Mouse (Mus musculus) left cerebral cortex, adult 6 months (tissue): ENCODE results near the gene Pgls. TPM values are rescaled to one million over a fixed set of nuclear protein-coding genes. Genes with fewer than 3 reads are reported as not detected.

Experiments
- long read RNA-seq, 2 experiments: library from polyadenylated mRNA; unstranded; transcript quantifications; one replicate each; pipeline ENCODE4 v2.0.0; 2019 to 2020
- polyA plus RNA-seq: library from polyadenylated mRNA; unstranded; fragments of <200 nt; fragmentation: Nextera tagmentation; gene quantifications from 2 replicates; pipeline ENCODE4 v1.2.3, GENCODE M21; 2021

The Pgls gene
- polyA plus RNA-seq: 102 and 107 TPM in 2 replicates
- long read RNA-seq, experiment 1, transcript Pgls-201 (5 exons, 893 nt): major isoform, 31 of 65 reads
- long read RNA-seq, experiment 1, transcript Pgls-205 (5 exons, 1,062 nt): minor isoform, 9 of 65 reads
- long read RNA-seq, experiment 1, partial matches to known transcripts: 10 of 65 reads
- long read RNA-seq, experiment 1, other reads (novel, unspliced or antisense): 14 of 65 reads
- long read RNA-seq, experiment 2, transcript Pgls-205 (5 exons, 1,062 nt): minor isoform, 9 of 100 reads
- long read RNA-seq, experiment 2, transcript Pgls-201 (5 exons, 893 nt): major isoform, 78 of 100 reads
- long read RNA-seq, experiment 2, partial matches to known transcripts: 6 of 100 reads
- long read RNA-seq, experiment 2, other reads (novel, unspliced or antisense): 7 of 100 reads

DNA sequence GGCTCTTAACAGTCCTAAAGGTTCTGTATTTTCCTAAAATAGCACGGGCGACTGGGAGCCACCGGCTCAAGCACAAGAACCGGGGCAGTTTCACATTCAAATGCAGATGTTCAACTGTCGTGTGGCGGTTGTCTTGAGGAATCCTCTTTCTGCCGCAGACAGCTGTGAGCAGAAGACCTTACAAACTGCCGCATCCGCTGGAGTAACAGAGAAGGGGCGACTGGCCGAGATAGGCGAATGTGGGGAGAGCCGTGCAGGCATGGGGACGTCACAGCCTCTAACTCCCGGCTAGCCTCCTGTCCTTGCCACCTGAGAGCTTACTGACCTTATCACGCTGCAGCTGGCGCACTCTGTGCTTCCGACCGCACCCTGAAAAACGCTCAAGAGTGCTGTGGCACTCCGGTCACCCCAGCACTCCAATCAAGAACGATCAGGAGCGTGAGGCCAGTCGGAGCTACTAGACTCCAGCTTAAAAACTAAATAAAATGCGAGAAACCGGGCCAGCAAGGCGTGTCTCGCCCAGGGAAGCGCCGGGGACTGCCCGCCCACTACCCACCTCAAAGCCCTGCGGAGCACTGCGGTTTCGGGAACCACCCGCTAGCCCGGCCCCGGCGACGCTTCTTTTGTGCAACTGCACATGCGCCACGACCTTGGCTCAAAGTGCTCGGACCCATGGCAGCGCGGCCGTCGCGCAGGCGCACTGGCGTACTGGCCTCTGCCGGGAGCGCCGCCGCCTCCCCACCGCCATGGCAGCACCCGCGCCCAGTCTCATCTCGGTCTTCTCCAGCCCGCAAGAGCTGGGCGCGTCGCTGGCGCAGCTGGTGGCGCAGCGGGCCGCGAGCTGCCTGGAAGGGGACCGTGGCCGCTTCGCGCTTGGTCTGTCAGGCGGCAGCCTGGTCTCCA, at the start of gene Pgls:
Pgls (plus strand) TSS at position 706 of the 903 bp plus-strand sequence.

DNA sequence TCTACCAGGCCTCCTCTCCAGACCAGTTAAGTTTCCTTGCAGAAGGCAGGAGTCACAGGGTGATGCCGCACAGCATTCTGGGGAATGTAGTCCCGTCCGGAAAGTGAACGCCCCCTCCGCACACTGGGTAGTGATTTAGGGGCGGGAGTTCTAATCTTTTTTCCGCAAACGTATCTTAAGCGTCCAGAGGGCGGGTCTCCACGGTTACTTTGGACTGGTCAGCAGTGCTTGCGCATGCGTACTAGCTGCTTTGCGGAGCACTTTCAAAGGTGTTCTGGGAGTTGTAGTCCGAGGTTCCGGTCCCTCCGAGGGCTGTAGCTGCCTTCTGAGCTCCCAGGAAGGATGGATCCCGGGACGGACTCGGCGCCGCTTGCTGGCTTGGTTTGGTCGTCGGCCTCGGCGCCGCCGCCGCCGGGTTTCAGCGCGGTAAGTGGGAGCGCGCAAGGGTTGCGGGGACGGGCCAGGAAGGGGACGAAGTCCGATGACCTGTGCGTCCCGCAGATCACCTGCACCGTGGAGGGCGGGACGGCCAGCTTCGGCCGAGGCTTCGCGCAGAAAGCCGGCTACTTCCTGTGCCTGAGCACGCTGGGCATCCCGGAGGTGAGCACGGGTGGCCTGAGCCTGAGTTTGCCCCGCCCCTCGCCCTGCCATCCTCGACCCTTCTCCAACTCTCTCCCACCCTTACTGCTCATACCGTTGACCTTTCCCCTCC, 49.2 kb upstream of the Pgls start, which contains the start of gene Mvb12a:
Mvb12a (plus strand) TSS at position 291 of the 712 bp plus-strand sequence.

DNA sequence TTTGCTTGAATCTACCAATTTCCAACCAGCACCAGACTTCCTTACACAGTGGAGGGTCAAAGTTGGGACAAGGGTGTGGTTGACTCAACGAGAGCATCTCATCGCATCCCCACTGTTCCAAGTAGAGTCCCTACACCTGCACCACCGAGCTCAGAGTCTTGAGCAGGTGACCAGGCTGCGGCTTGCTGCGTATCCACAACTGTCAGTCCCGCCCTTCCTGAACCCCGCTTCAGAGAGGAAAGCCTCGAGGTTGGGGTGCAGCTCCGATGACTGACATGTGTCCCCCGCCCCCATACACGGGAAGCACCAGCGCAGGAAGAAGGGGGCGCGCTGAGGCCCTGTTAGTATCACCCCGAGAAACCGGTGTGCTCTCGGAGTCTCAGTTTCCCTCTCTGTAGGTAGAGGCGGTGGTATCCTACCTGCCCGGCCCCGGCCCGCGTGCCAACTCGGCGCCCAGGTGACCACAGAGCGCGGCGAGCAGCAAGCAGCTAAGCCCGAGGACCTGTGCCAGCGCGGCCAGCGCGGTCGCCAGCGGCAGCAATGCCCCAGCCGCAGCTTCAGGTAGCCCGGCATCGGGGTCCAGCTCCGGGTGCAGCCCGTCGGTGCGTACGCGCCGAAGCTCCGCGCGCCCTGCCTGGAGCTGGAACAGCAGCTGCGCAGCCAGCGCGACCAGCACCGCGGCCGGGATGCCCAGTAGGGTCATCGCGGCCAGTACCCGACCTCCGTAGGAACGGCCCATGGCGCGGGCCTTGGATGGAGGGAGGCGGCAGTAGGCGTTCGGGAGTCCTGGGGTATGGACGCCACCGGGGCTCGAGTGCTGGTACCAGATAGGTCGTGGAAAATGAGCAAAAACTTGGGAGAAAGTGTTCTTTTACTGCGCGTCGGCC, 33.7 kb upstream of the Pgls start, which contains the start of gene Tmem221:
Tmem221 (minus strand) TSS at position 801 of the 887 bp plus-strand sequence.

DNA sequence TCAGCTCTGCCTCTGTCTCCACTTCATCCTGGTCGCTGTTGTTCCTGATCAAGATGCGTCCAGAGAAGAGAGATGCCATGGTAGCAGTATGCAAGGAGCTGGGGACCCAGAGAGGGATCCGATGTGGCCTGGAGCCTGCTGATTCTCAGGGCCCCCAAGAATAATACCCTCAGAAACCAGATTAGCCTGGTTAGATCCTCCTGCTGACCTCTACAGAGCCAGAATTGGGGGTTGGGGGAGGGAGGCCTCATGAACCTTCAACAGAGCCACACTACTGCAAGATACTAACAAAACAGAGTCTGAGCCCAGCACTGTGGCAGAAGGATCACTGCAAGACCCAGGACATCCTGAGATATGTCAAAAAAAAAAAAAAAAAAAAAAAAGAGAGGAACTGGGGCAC, 25.5 kb upstream of the Pgls start, which contains the start of gene Nxnl1:
Nxnl1 (minus strand) TSS at position 101 of the 400 bp plus-strand sequence.

DNA sequence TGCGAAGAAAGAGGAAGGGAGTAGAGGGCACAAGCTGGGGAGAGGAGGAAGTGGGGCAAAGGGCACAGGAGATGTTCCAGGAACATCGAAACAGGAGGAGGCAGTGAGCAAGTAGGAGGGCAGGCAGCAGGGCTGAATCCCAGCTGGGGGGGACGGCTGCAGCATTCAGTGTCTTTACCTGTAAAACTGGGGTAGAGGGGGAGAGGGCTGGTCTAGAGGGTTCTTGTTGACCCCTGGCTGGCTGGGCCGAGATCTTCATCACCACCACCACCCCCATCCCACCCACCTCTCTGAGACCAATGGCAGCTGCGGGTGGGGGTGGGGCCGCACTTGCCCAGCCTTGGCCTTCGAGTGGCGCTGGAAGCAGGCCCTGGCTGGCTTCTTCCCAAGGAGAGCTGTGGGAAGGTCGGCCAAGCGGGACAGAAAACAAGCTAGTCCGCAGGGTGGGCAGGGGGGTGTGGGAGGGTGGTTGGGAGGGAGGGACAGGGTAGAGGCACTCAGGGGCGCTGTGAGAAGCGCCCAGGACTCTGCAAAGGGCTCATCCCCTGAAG, 23.5 kb upstream of the Pgls start, which contains the start of gene Slc27a1:
Slc27a1 (plus strand) TSS at position 496 of the 551 bp plus-strand sequence.

DNA sequence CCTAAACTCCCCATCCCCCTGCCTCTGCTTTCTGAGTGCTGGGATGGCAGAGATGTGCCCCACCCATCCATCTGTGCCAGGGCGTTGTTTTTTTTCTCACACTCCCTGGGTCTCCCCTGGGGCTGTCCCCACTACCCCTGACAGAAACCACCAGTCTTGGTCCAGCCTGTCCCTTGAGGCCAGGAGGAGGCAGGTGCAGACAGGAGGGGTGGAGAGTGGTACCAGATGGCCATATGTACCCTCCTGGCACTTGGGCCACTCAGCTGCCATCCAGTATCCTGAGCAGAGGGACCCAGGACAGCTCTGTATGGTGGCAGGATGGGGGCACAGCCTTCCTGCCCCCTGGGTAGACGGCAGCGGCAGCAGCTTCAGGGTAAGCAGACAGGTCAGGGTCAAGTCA, 5.5 kb downstream of the Pgls start, which contains the start of gene Fam129c:
Fam129c (plus strand) TSS at position 198 of the 400 bp plus-strand sequence.

DNA sequence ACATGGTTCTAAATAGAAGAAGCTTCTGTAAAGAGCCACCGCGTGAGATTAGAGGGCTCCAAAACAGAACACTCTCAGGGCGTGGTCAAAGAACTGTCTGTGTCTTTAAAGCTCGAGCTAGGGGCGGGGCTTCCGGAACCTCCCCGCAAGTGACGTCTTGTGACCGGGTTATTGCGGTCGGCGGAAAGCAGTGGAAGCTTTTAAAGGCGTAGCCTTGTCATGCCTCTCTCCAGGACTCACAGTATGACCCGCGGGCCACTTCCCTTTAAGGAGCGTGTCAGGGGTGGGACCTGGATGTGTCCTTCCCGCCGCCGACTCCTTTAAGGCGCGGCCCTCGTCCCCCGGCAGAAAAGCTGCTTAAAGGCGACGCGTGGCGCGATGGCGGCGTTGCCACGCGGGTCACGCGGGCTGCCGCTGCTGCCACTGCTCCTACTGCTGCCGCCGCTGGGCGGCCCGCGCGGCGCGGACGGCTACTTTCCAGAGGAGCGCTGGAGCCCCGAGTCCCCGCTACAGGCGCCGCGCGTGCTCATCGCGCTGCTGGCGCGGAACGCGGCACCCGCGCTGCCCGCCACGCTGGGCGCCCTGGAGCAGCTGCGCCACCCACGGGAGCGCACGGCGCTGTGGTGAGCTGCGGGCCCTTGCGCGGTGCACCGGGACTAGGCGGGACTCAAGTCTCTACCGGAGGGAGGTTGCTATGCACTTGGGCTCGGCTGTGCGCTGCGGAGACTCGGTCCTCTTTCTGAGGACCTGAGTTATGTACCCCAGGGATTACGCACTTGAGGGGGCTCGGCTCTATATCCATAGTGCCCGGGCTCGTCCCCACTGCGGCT, 19.1 kb downstream of the Pgls start, which contains the start of gene Colgalt1:
Colgalt1 (plus strand) TSS at position 177 of the 830 bp plus-strand sequence.

Other genes with a start within 250 kb of the Pgls start
- gene Use1, start 225.3 kb upstream of the Pgls start, polyA plus RNA-seq: 169 and 227 TPM in 2 replicates
- 7.5 and 8.3 TPM in 2 replicates for gene Ocel1, start 220.9 kb upstream of the Pgls start, polyA plus RNA-seq
- gene Nr2f6, start 210.2 kb upstream of the Pgls start, polyA plus RNA-seq: 7.4 and 23.6 TPM in 2 replicates
- gene Ushbp1, start 196.4 kb upstream of the Pgls start, polyA plus RNA-seq: 1.5 and 2.1 TPM in 2 replicates
- 94.9 and 99.9 TPM in 2 replicates for gene Babam1, start 195.3 kb upstream of the Pgls start, polyA plus RNA-seq
- not detected in 2 replicates for gene Ankle1, start 186.2 kb upstream of the Pgls start, polyA plus RNA-seq
- gene Abhd8, start 128.5 kb upstream of the Pgls start, polyA plus RNA-seq: 416 and 457 TPM in 2 replicates
- 139 and 150 TPM in 2 replicates for gene Mrpl34, start 127.2 kb upstream of the Pgls start, polyA plus RNA-seq
- 125 and 142 TPM in 2 replicates for gene Dda1, start 123.0 kb upstream of the Pgls start, polyA plus RNA-seq
- 0.43 and 3.1 TPM in 2 replicates for gene Ano8, start 106.2 kb upstream of the Pgls start, polyA plus RNA-seq
- gene Gtpbp3, start 104.1 kb upstream of the Pgls start, polyA plus RNA-seq: 9.0 and 11.7 TPM in 2 replicates
- gene Plvap, start 80.4 kb upstream of the Pgls start, polyA plus RNA-seq: 6.2 and 10.7 TPM in 2 replicates
- gene Ccdc194, start 66.5 kb upstream of the Pgls start, polyA plus RNA-seq: not detected in 2 replicates
- gene Bst2, start 54.7 kb upstream of the Pgls start, polyA plus RNA-seq: 6.3 and 12.5 TPM in 2 replicates
- 51.4 and 59.6 TPM in 2 replicates for gene Mvb12a, start 49.3 kb upstream of the Pgls start, polyA plus RNA-seq
- 0.18 and 0.21 TPM in 2 replicates for gene Tmem221, start 33.3 kb upstream of the Pgls start, polyA plus RNA-seq
- 0.13 and 0.15 TPM in 2 replicates for gene Nxnl1, start 25.6 kb upstream of the Pgls start, polyA plus RNA-seq
- gene Slc27a1, start 23.3 kb upstream of the Pgls start, polyA plus RNA-seq: 64.9 and 88.1 TPM in 2 replicates
- gene Fam129c, start 5.5 kb downstream of the Pgls start, polyA plus RNA-seq: 1.7 TPM in 2 replicates
- gene Colgalt1, start 18.8 kb downstream of the Pgls start, polyA plus RNA-seq: 15.6 and 20.1 TPM in 2 replicates
- gene Unc13a, start 79.6 kb downstream of the Pgls start, polyA plus RNA-seq: 15.5 and 16.7 TPM in 2 replicates
- gene Jak3, start 84.1 kb downstream of the Pgls start, polyA plus RNA-seq: 1.5 and 1.7 TPM in 2 replicates
- gene Insl3, start 97.0 kb downstream of the Pgls start, polyA plus RNA-seq: 0.67 TPM in 1 of 2 replicates, not detected in the other
- gene B3gnt3, start 109.6 kb downstream of the Pgls start, polyA plus RNA-seq: 0.43 and 0.51 TPM in 2 replicates
- gene Fcho1, start 133.5 kb downstream of the Pgls start, polyA plus RNA-seq: 27.1 and 46.0 TPM in 2 replicates